Mouse (Mus musculus) lung, postnatal 0 days (tissue): ENCODE measurements at regions not wholly inside any gene's neighbourhood (a gene's known extent, or its start where the extent isn't known, plus 50 kb on each side); places are given as distances from the start of the nearest gene placed in this dataset.

ENCODE experiments used
- CTCF ChIP-seq: IDR thresholded peaks from 2 replicates; pipeline ENCODE4 v1.5.1; 2016; ENCODE audit warnings: antibody characterized with exemption, mild to moderate bottlenecking
- EP300 ChIP-seq: IDR thresholded peaks from 2 replicates; pipeline ENCODE4 v1.6.1; 2016; ENCODE audit warnings: antibody characterized with exemption, mild to moderate bottlenecking, control low read depth

GRCm38 (mm10) chr14:24616306-24617125 is 129.6 kb downstream of the Rps24 start:
- no peak for TF ChIP-seq CTCF
- TF ChIP-seq EP300: no peak
